Mouse (Mus musculus): ENCODE results near the gene Smarcd3. TPM values are rescaled to one million over a fixed set of nuclear protein-coding genes. Genes with fewer than 3 reads are reported as not detected.
"Not testable (repeated sequence)": the region's sequence is repeated elsewhere in the genome, so short reads cannot be mapped to it uniquely, and the experiment has no call there.

Gene Smarcd3
- total RNA-seq, 2 experiments from 2014 or later: 59.2 to 60.7 TPM

GRCm38 (mm10) chr5:24586106-24586505 lies 38.1 kb downstream of the Smarcd3 start:
- intact Hi-C loops (cut with DNase I): no loop called here
- DNase-seq: no peak

DNA sequence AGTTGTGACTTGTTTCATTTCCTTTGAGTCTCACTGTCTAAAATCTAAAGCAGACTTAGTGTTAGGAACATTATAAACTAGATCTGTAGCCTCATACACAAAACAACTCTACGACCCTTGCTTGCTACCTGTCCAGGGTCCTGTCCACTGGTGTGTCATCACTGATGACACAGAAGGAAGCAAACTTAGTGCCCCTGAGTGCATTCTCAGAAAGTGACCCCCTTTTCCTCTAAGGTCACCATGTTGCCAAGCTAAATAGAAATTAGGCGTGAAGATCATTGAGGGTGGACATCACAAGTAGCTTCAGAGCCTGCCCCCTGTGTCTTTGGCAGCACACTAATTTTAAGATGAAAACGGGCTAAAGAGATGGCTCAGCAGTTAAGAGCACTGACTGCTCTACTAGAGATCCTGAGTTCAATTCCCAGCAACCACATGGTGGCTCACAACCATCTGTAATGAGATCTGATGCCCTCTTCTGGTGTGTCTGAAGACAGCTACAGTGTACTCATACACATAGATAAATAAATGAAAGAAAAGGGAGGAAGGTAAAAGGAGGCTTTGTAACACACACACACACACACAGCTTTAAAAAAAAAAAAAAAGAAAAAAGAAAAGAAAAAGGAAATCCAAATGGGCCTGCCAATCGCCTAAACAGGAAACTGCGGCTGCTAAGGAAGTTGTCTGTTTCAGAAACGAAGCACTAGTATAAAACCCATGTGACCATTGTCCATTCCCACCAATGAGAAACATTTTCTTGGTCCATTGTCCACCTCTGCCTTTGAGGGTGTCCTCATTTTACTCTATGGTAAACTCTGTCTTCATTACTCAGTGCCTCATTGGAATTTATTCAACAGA lies 45.9 kb downstream of the Smarcd3 start:
- no peak for DNase-seq
- intact Hi-C loops (cut with DNase I): no loop called here

DNA sequence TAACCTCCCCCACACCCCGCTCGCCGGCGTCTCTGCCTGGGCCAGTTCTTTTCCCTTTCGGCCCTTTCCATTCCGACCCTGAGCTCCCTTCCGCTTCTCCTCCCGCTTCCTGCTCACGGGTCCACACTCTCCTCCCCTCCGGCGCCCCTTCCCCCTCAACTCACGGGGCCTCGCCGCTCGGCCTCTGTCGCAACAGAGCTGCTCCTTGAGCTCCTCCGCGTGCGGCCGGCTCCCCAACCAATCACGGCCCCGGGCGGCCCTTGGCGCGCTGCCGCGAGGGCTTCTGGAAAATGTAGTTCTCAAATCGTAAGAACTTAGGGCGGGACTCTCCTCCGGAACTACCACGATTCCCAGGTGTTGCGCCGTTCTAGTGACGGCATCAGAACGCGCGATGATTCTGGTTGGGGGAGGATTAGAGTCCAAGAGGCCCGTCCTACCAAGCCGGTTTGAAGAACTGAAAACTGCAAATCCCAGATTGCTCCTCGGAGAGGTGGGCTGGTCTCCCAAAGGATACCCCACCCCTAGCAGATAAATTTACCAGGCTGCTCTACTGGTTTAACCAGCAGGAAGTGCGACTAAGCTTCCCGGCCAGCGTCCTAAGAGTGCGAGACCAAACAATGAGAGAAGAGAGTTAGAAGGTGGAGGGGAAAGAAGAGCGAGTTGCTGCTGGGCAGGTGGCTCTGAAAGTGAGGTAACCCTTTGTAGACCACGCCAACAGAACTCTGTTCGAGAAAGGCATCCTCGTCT lies 46.9 kb downstream of the Smarcd3 start, which contains the start of gene Abcf2:
Gene Abcf2 (minus strand): TSS at position 285 of the 747 bp plus-strand sequence.
- intact Hi-C loops (cut with DNase I): no loop called here
- peak; percentile 100 for DNase-seq

GRCm38 (mm10) chr5:24576801-24577182 lies 47.4 kb downstream of the Smarcd3 start:
- DNase-seq: peak in 1 of 2 experiments; percentile 49
- intact Hi-C loops (cut with DNase I): no loop called here

DNA sequence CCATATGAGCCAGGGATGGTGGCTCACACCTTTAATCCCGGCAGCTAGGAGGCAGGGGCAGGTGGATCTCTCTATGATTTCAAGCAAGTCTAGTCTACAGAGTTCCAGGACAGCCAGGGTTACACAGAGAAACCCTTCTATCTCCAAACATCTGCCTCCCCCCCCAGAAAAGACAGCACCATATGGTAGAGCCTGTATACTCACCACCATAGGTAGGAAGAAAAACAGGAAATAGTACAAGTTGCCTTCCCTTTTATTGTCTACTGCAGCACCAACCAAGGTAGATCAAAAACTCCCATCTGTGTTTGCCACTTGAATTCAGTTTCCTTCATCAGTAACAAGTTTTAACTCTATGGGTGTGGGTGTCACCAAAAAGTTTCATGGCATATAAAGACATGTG lies 48.3 kb downstream of the Smarcd3 start:
- DNase-seq: no peak
- intact Hi-C loops (cut with DNase I): no loop called here

- DNase-seq: no peak
- intact Hi-C loops (cut with DNase I): no loop called here
Measured at GRCm38 (mm10) chr5:24556709-24557108, 67.5 kb downstream of the Smarcd3 start, which contains the start of gene 4931409K22Rik. 4931409K22Rik (minus strand) TSS chr5:24556809.

GRCm38 (mm10) chr5:24555335-24555734 lies 68.9 kb downstream of the Smarcd3 start:
- DNase-seq; intact Hi-C loops (cut with DNase I): not testable (repeated sequence)

DNA sequence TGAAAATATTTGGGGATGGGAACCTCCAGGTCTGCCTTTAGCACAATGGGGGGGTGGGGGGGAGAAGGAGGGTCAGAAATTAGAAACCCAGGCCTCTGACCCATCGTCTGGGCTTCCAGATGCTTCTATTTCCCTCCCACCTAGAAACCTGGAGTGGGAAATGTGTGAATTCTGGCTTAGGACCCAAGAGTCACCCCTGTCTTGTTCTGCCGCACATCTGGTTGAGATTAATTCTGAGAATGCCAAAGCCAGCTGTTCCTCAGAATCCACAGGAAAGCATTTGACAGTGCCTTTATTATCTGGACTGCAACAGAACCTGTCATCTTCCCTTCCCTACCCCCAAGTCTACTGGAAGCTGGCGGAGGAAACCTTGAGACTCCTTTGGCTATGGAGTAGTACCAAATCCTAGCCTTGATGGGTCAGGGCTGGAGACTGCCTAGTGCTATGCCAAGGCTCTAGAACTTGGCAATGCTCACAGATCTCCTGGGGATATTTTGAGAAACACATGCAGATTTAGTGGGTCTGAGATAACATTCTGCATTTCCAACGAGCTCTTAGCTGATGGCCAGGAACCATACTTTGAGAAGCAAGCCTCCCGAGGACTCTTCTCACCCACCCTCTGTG lies 70.5 kb downstream of the Smarcd3 start:
- DNase-seq: no peak
- intact Hi-C loops (cut with DNase I): no loop called here

DNA sequence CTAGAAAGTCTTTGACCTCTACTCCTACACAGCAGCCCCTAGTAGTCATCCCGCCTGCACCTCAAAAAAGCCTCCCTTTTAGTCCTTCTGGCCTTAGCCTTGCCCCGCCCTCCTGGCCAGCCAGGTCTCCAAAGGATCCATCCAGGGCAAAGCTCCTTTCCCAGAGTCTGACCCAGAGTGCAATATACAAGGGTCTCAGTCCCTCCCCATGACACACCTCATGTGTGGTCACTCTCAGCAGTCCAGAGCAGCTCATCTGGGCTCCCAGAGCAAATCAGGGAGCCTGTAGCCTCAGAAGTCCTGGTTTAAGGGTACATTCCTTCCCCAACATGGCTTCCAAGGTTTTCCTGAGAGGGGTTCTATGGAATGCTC lies 72.9 kb downstream of the Smarcd3 start:
- intact Hi-C loops (cut with DNase I): no loop called here
- no peak for DNase-seq

GRCm38 (mm10) chr5:24550598-24551316 lies 73.5 kb downstream of the Smarcd3 start:
- DNase-seq: peak; percentile 57 to 65
- intact Hi-C loops (cut with DNase I): no loop called here

DNA sequence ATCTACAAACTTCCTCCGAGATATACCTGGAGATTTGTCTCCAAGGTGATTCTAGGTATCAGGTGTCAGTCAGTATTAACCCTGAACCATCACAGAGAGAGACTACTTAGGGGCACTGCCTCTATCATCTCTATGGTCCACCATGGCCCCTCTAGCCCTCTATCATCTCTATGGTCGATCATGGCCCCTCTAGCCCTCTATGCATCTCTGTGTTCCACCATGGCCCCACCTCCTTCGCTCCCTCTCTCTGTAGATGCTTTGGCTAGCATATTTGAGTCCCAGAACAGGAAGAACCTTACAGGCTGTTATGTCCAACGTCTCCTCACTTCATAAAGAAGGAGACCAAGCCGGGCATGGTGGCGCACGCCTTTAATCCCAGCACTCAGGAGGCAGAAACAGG lies 81.6 kb downstream of the Smarcd3 start:
- intact Hi-C loops (cut with DNase I): no loop called here
- no peak for DNase-seq

GRCm38 (mm10) chr5:24541144-24541569 lies 83.1 kb downstream of the Smarcd3 start:
- no peak for DNase-seq
- intact Hi-C loops (cut with DNase I): no loop called here

Small RNA genes lying within 50 kb of the gene (microRNA-seq; reads per million reads assigned to microRNA genes)
- 323 to 2,369 reads per million in 2 experiments for gene Mir671

Other genes starting within 250 kb of the Smarcd3 start
- gene Atg9b, start 232.3 kb downstream of the Smarcd3 start, total RNA-seq (2021): under 1 TPM; 0.41 to 0.45 TPM
- 10 to 100 TPM; 81.9 to 87.0 TPM for gene Abcb8, start 230.7 kb downstream of the Smarcd3 start, total RNA-seq (2021)
- under 1 TPM in 1 of 2 experiments, not detected in 1; 0.39 TPM for gene Asic3, start 211.0 kb downstream of the Smarcd3 start, total RNA-seq (2021)
- gene Cdk5, start 200.9 kb downstream of the Smarcd3 start, total RNA-seq (2021): 10 to 100 TPM; 22.5 to 23.4 TPM
- 10 to 100 TPM; 41.3 to 51.5 TPM for gene Slc4a2, start 200.6 kb downstream of the Smarcd3 start, total RNA-seq (2021)
- 100 to 1,000 TPM; 239 to 243 TPM for gene Fastk, start 179.1 kb downstream of the Smarcd3 start, total RNA-seq (2021)
- 10 to 100 TPM in 1 of 2 experiments, 1 to 10 TPM in 1; 9.2 to 10.9 TPM for gene Tmub1, start 176.6 kb downstream of the Smarcd3 start, total RNA-seq (2021)
- 10 to 100 TPM; 71.0 to 72.2 TPM for gene Agap3, start 172.2 kb downstream of the Smarcd3 start, total RNA-seq (2021)
- gene Gbx1, start 97.2 kb downstream of the Smarcd3 start, total RNA-seq (2021): not detected
- 10 to 100 TPM; 70.2 to 72.5 TPM for gene Asb10, start 83.4 kb downstream of the Smarcd3 start, total RNA-seq (2021)
- not detected for gene 4931409K22Rik, start 67.6 kb downstream of the Smarcd3 start, total RNA-seq (2021)
- 10 to 100 TPM; 44.0 to 45.7 TPM for gene Abcf2, start 46.9 kb downstream of the Smarcd3 start, total RNA-seq (2021)
- 10 to 100 TPM; 12.4 to 14.3 TPM for gene Chpf2, start 37.7 kb downstream of the Smarcd3 start, total RNA-seq (2021)
- 10 to 100 TPM; 28.5 to 31.1 TPM for gene Nub1, start 61.1 kb upstream of the Smarcd3 start, total RNA-seq (2021)
- gene Wdr86, start 106.3 kb upstream of the Smarcd3 start, total RNA-seq (2021): 1 to 10 TPM in 1 of 2 experiments, under 1 TPM in 1; 0.78 to 1.0 TPM
- gene Crygn, start 133.6 kb upstream of the Smarcd3 start, total RNA-seq (2021): 1 to 10 TPM in 1 of 2 experiments, not detected in 1; 2.8 TPM
- 10 to 100 TPM; 71.6 to 78.1 TPM for gene Rheb, start 218.2 kb upstream of the Smarcd3 start, total RNA-seq (2021)